Mouse (Mus musculus): ENCODE results near the gene Irf2. TPM values are rescaled to one million over a fixed set of nuclear protein-coding genes. Genes with fewer than 3 reads are reported as not detected.

Gene Irf2
- total and polyA plus RNA-seq, 2 experiments from 2014 or later = 3.3 to 9.5 TPM

DNA sequence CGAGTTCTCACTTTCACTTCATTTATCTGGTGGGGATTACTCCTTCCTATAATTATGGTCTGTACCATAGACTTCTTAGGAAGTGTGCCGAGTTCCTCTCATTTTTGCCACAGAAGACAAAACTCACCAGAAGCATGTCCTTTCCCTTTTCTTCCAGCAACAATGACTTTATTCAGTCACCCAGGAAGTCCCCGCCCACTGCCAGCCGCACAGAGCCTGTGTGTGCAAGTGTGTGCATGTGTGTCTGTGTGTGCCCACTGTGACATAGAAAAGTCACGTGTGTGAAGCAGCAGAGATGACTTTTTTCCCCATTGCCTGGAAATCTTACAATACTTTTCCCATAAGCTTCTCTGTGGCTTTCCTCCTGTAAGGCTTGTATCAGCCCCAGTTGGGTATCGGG lies 141.8 kb downstream of the Irf2 start:
- 64% methylated on average over 6 of the region's 6 CpGs for WGBS
- TF ChIP-seq CTCF (IDR thresholded peaks at IDR 0.05) = no peak
- Histone ChIP-seq H3K9ac (replicated peaks; ENCODE audit: low read length, poor library complexity, severe bottlenecking) (no peak overlapping the region), H3K27me3 (ENCODE audit: insufficient read depth, low read length) (no peaks in the 10 kb centered on the region), H3K4me2 (ENCODE audit: low read depth, low read length, poor library complexity, severe bottlenecking) (no peak overlapping the region), H3K9me3 (ENCODE audit: low read length) (no peaks in the 10 kb centered on the region), H3K27ac (ENCODE audit: low read depth, low read length) (no peak overlapping the region), H3K4me1 (ENCODE audit: insufficient read depth, low read length) (no peaks in the 10 kb centered on the region), H3K36me3 (ENCODE audit: insufficient read depth, low read length) (no peaks in the 10 kb centered on the region), H3K4me3 (ENCODE audit: low read depth, low read length) (no peak overlapping the region)
- ATAC-seq (ENCODE audit: low FRiP score) = no peak
- DNase-seq (ENCODE audit: low spot score) = no peak

DNA sequence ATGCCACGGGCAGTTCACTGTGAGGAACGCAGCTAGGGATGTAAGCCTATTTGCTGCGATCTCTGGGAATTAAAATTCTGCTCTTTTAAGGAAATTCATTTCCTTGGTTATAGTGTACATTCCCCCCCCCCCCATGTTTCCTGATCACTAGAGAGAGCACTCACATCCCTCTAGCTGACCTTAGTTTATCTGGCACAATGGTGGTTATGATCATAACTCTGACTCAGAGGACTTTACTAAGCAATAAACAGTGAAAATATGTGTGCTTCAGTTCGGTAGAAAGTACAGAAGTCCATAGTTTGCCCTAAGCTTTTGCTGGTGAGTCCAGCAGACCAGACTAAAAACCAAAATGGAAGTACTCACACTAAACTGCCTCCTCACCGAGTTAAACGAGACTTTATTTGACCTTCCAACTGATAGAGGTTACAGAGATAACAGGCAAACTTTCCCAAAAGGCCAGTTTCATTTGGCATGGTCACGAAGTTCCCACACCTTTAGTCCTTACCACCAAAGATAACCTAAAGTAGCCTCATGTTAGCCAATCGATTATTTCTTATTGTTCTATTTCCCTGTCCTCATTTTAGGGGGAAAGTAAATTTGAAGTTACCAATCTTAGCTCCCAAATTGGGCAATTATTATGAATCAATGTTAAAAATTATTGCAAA lies 142.4 kb downstream of the Irf2 start:
- WGBS = 87% methylated on average over 8 of the region's 8 CpGs
- H3K9ac ChIP-seq (replicated peaks; ENCODE audit: low read length, poor library complexity, severe bottlenecking) = no peak overlapping the region
- ATAC-seq (ENCODE audit: low FRiP score) (no peak), DNase-seq (ENCODE audit: low spot score) (no peak)
- H3K36me3 ChIP-seq (ENCODE audit: insufficient read depth, low read length) = no peaks in the 10 kb centered on the region
- H3K4me1 ChIP-seq (ENCODE audit: insufficient read depth, low read length) = no peaks in the 10 kb centered on the region
- no peak overlapping the region for H3K27ac ChIP-seq (ENCODE audit: low read depth, low read length)
- H3K4me2 ChIP-seq (ENCODE audit: low read depth, low read length, poor library complexity, severe bottlenecking) = no peak overlapping the region
- no peak for TF ChIP-seq CTCF (IDR thresholded peaks at IDR 0.05)
- no peaks in the 10 kb centered on the region for H3K9me3 ChIP-seq (ENCODE audit: low read length)
- no peaks in the 10 kb centered on the region for H3K27me3 ChIP-seq (ENCODE audit: insufficient read depth, low read length)
- H3K4me3 ChIP-seq (ENCODE audit: low read depth, low read length) = no peak overlapping the region

DNA sequence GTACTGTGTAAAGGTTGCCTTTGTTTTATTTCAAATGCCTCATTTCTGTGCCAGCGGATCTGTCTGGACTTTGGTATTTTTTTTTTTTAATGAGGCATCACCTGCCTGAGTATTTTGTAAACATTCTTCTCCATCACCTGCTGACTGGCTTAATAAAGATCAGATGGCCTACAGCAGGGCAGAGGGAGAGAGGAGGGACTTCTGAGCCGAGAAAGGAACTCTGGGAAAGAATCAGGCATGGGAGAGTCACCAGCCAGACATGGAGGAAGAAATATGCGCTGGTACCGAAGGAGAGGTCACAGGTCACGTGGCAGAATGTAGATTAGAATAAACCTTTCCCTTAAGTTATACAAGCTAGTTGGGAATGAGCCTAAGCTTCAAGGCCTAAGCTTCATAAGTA lies 143.2 kb downstream of the Irf2 start:
- ATAC-seq (ENCODE audit: low FRiP score) (no peak), DNase-seq (ENCODE audit: low spot score) (no peak)
- WGBS = 59% methylated on average over 5 of the region's 5 CpGs
- no peaks in the 10 kb centered on the region for H3K9me3 ChIP-seq (ENCODE audit: low read length)
- H3K4me1 ChIP-seq (ENCODE audit: insufficient read depth, low read length) = no peaks in the 10 kb centered on the region
- no peaks in the 10 kb centered on the region for H3K36me3 ChIP-seq (ENCODE audit: insufficient read depth, low read length)
- H3K9ac ChIP-seq (replicated peaks; ENCODE audit: low read length, poor library complexity, severe bottlenecking) = no peak overlapping the region
- H3K4me3 ChIP-seq (ENCODE audit: low read depth, low read length) = no peak overlapping the region
- no peak overlapping the region for H3K4me2 ChIP-seq (ENCODE audit: low read depth, low read length, poor library complexity, severe bottlenecking)
- H3K27ac ChIP-seq (ENCODE audit: low read depth, low read length) = no peak overlapping the region
- TF ChIP-seq CTCF (IDR thresholded peaks at IDR 0.05) = no peak
- H3K27me3 ChIP-seq (ENCODE audit: insufficient read depth, low read length) = no peaks in the 10 kb centered on the region

DNA sequence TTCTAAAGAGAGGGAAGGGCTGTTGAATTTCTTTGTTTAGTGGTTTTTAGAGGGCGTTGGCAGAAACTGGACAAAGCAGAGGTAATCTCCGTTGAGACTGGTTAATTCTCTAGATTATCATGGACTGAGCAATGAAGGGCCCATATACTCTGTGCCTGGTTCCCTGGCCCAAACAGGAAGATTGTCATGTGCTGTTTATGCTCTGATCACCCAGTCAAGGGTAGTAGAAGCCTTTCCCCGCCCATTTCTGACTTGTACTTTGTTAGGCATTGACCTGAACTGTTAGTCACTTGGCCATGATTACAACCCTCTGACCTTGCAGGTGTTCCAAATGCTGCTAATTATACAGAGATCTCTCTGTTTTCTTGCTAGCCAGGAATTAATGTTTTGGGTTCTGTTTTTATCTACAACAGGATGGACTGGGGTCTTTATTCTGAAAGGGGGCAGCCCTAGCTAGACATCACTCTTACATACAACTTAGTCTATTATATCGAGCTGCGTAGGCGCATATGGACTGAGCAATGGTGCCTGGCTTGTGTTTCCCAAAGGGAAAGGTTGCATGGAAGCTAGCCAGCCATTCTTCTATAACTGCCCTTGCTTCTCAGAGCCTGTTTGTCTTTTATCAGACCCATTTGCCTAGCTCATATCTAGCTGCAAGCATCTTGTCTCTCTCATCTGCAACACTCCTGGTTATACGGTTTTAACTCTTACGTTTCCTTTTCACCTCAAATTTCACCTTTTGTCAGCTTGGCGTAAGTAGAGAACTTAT lies 143.9 kb downstream of the Irf2 start:
- ATAC-seq (ENCODE audit: low FRiP score) = no peak
- 88% methylated on average over 9 of the region's 9 CpGs for WGBS
- Histone ChIP-seq H3K9me3 (ENCODE audit: low read length) (no peaks in the 10 kb centered on the region), H3K27me3 (ENCODE audit: insufficient read depth, low read length) (no peaks in the 10 kb centered on the region), H3K36me3 (ENCODE audit: insufficient read depth, low read length) (no peaks in the 10 kb centered on the region), H3K4me2 (ENCODE audit: low read depth, low read length, poor library complexity, severe bottlenecking) (no peak overlapping the region), H3K4me1 (ENCODE audit: insufficient read depth, low read length) (no peaks in the 10 kb centered on the region), H3K4me3 (ENCODE audit: low read depth, low read length) (no peak overlapping the region), H3K9ac (replicated peaks; ENCODE audit: low read length, poor library complexity, severe bottlenecking) (no peak overlapping the region), H3K27ac (ENCODE audit: low read depth, low read length) (no peak overlapping the region)
- no peak for DNase-seq (ENCODE audit: low spot score)
- TF ChIP-seq CTCF (IDR thresholded peaks at IDR 0.05) = no peak

DNA sequence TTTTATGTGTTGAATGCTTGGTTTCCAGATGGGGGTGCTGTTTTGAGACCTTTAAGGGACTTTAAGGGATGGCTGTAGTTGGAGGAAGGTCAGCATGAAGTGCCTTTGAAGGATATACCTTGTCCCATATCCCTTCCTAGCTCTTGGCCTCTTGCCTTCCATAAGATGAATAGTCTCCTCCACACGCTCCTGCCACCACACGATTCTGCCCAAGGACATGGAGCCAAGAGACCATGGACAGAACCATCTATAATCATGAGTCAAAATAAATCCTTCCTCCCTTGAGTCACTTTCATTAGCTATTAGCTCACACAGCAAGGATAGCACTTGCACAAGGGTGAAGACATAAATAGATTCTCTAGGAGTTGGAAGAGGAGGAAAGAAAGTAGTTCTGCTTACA lies 146.3 kb downstream of the Irf2 start:
- TF ChIP-seq CTCF (IDR thresholded peaks at IDR 0.05) = no peak
- no peak overlapping the region for H3K4me2 ChIP-seq (ENCODE audit: low read depth, low read length, poor library complexity, severe bottlenecking)
- H3K4me1 ChIP-seq (ENCODE audit: insufficient read depth, low read length) = no peaks in the 10 kb centered on the region
- no peak overlapping the region for H3K9ac ChIP-seq (replicated peaks; ENCODE audit: low read length, poor library complexity, severe bottlenecking)
- DNase-seq (ENCODE audit: low spot score) = no peak
- no peaks in the 10 kb centered on the region for H3K36me3 ChIP-seq (ENCODE audit: insufficient read depth, low read length)
- no peak for ATAC-seq (ENCODE audit: low FRiP score)
- no peaks in the 10 kb centered on the region for H3K9me3 ChIP-seq (ENCODE audit: low read length)
- H3K4me3 ChIP-seq (ENCODE audit: low read depth, low read length) = no peak overlapping the region
- no peak overlapping the region for H3K27ac ChIP-seq (ENCODE audit: low read depth, low read length)
- 88% methylated on average over 2 of the region's 2 CpGs for WGBS
- no peaks in the 10 kb centered on the region for H3K27me3 ChIP-seq (ENCODE audit: insufficient read depth, low read length)

DNA sequence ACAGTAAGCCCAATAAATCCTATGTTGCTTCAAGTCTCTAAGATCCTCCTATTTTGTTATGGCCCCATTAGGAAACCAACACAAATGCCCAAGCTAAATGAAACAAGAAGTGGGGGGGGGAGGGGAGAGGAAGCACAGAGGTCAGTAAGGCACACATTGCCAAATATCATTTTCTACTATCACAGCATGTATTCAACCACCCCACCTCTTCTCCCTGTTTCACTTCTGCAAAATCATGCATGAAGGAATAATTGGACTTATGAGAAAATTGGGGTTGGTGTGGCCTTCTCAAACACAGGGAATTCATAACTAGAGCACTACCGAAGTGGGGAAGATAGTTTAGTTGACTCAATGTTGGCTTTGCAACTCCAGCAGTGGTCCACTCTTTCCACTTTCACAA lies 146.7 kb downstream of the Irf2 start:
- H3K9ac ChIP-seq (replicated peaks; ENCODE audit: low read length, poor library complexity, severe bottlenecking) = no peak overlapping the region
- no peak overlapping the region for H3K27ac ChIP-seq (ENCODE audit: low read depth, low read length)
- 100% methylated on average over 1 of the region's 1 CpGs for WGBS
- no peak overlapping the region for H3K4me2 ChIP-seq (ENCODE audit: low read depth, low read length, poor library complexity, severe bottlenecking)
- DNase-seq (ENCODE audit: low spot score) (no peak), ATAC-seq (ENCODE audit: low FRiP score) (no peak)
- no peak for TF ChIP-seq CTCF (IDR thresholded peaks at IDR 0.05)
- H3K4me3 ChIP-seq (ENCODE audit: low read depth, low read length) = no peak overlapping the region
- no peaks in the 10 kb centered on the region for H3K27me3 ChIP-seq (ENCODE audit: insufficient read depth, low read length)
- no peaks in the 10 kb centered on the region for H3K9me3 ChIP-seq (ENCODE audit: low read length)
- H3K36me3 ChIP-seq (ENCODE audit: insufficient read depth, low read length) = no peaks in the 10 kb centered on the region
- H3K4me1 ChIP-seq (ENCODE audit: insufficient read depth, low read length) = no peaks in the 10 kb centered on the region

Measured in midbrain, postnatal 0 days (tissue).